Mouse (Mus musculus): ENCODE measurements around the gene Zfp618.

The Zfp618 gene

GRCm38 (mm10) chr4:63031240-63031639 is 65.9 kb downstream of the Zfp618 start:
- no peak for DNase-seq (ENCODE audit: low read depth)

GRCm38 (mm10) chr4:63032581-63033006 is 67.2 kb downstream of the Zfp618 start:
- DNase-seq (ENCODE audit: low read depth): no peak

GRCm38 (mm10) chr4:63033724-63034123 is 68.4 kb downstream of the Zfp618 start:
- DNase-seq (ENCODE audit: low read depth): no peak

- DNase-seq (ENCODE audit: low read depth): no peak
Measured at GRCm38 (mm10) chr4:63035991-63036390, 70.6 kb downstream of the Zfp618 start.

- no peak for DNase-seq (ENCODE audit: low read depth)
Measured at GRCm38 (mm10) chr4:63036790-63037189, 71.4 kb downstream of the Zfp618 start.

- no peak for DNase-seq (ENCODE audit: low read depth)
Measured at GRCm38 (mm10) chr4:63037555-63037954, 72.2 kb downstream of the Zfp618 start.

GRCm38 (mm10) chr4:63038265-63038664 is 72.9 kb downstream of the Zfp618 start:
- no peak for DNase-seq (ENCODE audit: low read depth)

GRCm38 (mm10) chr4:63038937-63039336 is 73.6 kb downstream of the Zfp618 start:
- no peak for DNase-seq (ENCODE audit: low read depth)

- no peak for DNase-seq (ENCODE audit: low read depth)
Measured at GRCm38 (mm10) chr4:63048606-63049005, 83.2 kb downstream of the Zfp618 start.

- DNase-seq (ENCODE audit: low read depth): no peak
Measured at GRCm38 (mm10) chr4:63049596-63050318, 84.4 kb downstream of the Zfp618 start.

- DNase-seq (ENCODE audit: low read depth): no peak
Measured at GRCm38 (mm10) chr4:63050319-63050676, 84.9 kb downstream of the Zfp618 start.

GRCm38 (mm10) chr4:63050949-63051348 is 85.6 kb downstream of the Zfp618 start:
- no peak for DNase-seq (ENCODE audit: low read depth)

- no peak for DNase-seq (ENCODE audit: low read depth)
Measured at GRCm38 (mm10) chr4:63051940-63052661, 86.7 kb downstream of the Zfp618 start.

- no peak for DNase-seq (ENCODE audit: low read depth)
Measured at GRCm38 (mm10) chr4:63052662-63053033, 87.3 kb downstream of the Zfp618 start.

GRCm38 (mm10) chr4:63055216-63055745 is 89.9 kb downstream of the Zfp618 start:
- no peak for DNase-seq (ENCODE audit: low read depth)

- no peak for DNase-seq (ENCODE audit: low read depth)
Measured at GRCm38 (mm10) chr4:63056641-63057415, 91.5 kb downstream of the Zfp618 start.

- DNase-seq (ENCODE audit: low read depth): no peak
Measured at GRCm38 (mm10) chr4:63057581-63057980, 92.2 kb downstream of the Zfp618 start.

- no peak for DNase-seq (ENCODE audit: low read depth)
Measured at GRCm38 (mm10) chr4:63058686-63059085, 93.3 kb downstream of the Zfp618 start.

GRCm38 (mm10) chr4:63060358-63060757 is 95.0 kb downstream of the Zfp618 start:
- no peak for DNase-seq (ENCODE audit: low read depth)

- no peak for DNase-seq (ENCODE audit: low read depth)
Measured at GRCm38 (mm10) chr4:63061411-63061810, 96.0 kb downstream of the Zfp618 start.

- DNase-seq (ENCODE audit: low read depth): no peak
Measured at GRCm38 (mm10) chr4:63063360-63063759, 98.0 kb downstream of the Zfp618 start.

- DNase-seq (ENCODE audit: low read depth): no peak
Measured at GRCm38 (mm10) chr4:63064911-63065310, 99.5 kb downstream of the Zfp618 start.

GRCm38 (mm10) chr4:63066796-63067195 is 101.4 kb downstream of the Zfp618 start:
- no peak for DNase-seq (ENCODE audit: low read depth)
